Mouse (Mus musculus) inflammation-experienced regulatory T-cells, adult 6 months (primary cell): ENCODE measurements around the gene Ergic3. TPM values are rescaled to one million over a fixed set of nuclear protein-coding genes. Genes with fewer than 3 reads are reported as not detected.
A peak's percentile ranks its signal among the peaks of the same experiment; 100 is the strongest.

Source experiments
- ATAC-seq: one replicate; pipeline ENCODE4 v1.8.0; 2017
- polyA plus RNA-seq, 3 experiments: library from polyadenylated mRNA; unstranded; fragments of 100-300 nt; shearing (Covaris generic); gene quantifications; one replicate each; pipeline ENCODE4 v1.2.1; 2017

Gene Ergic3
- 100 to 1,000 TPM in 2 of 3 experiments, 10 to 100 TPM in 1; 97.9 to 172 (median 128) TPM for polyA plus RNA-seq

GRCm38 (mm10) chr2:156007888-156008532 lies at the start of gene Ergic3, which contains the start of gene 6430550D23Rik:
TSS of gene Ergic3 (plus strand) at chr2:156008045.
TSS of gene 6430550D23Rik (minus strand) at chr2:156007977.
- ATAC-seq: peak; percentile 99

GRCm38 (mm10) chr2:155959981-155960380 lies 47.9 kb upstream of the Ergic3 start:
- ATAC-seq: no peak

GRCm38 (mm10) chr2:155961862-155962261 lies 46.0 kb upstream of the Ergic3 start:
- no peak for ATAC-seq

- no peak for ATAC-seq
Observed at GRCm38 (mm10) chr2:155962991-155963390, 44.9 kb upstream of the Ergic3 start.

GRCm38 (mm10) chr2:155973348-155973747 lies 34.5 kb upstream of the Ergic3 start:
- no peak for ATAC-seq

GRCm38 (mm10) chr2:155974087-155974731 lies 33.6 kb upstream of the Ergic3 start:
- ATAC-seq: no peak

GRCm38 (mm10) chr2:155979328-155979991 lies 28.4 kb upstream of the Ergic3 start:
- peak; percentile 99 for ATAC-seq

GRCm38 (mm10) chr2:155985776-155986175 lies 22.1 kb upstream of the Ergic3 start:
- no peak for ATAC-seq

GRCm38 (mm10) chr2:155987131-155987530 lies 20.7 kb upstream of the Ergic3 start:
- ATAC-seq: no peak

GRCm38 (mm10) chr2:155989085-155989484 lies 18.8 kb upstream of the Ergic3 start:
- no peak for ATAC-seq

- ATAC-seq: no peak
Observed at GRCm38 (mm10) chr2:155991151-155991550, 16.7 kb upstream of the Ergic3 start.

GRCm38 (mm10) chr2:155991863-155992321 lies 16.0 kb upstream of the Ergic3 start:
- ATAC-seq: no peak

GRCm38 (mm10) chr2:156005393-156005792 lies 2.5 kb upstream of the Ergic3 start:
- no peak for ATAC-seq

GRCm38 (mm10) chr2:156018106-156018505 lies 10.3 kb downstream of the Ergic3 start:
- no peak for ATAC-seq

- no peak for ATAC-seq
Observed at GRCm38 (mm10) chr2:156021219-156021618, 13.4 kb downstream of the Ergic3 start.

- ATAC-seq: no peak
Observed at GRCm38 (mm10) chr2:156021765-156022164, 13.9 kb downstream of the Ergic3 start.

- ATAC-seq: no peak
Observed at GRCm38 (mm10) chr2:156025482-156025881, 17.6 kb downstream of the Ergic3 start.

- ATAC-seq: no peak
Observed at GRCm38 (mm10) chr2:156039390-156039789, 31.5 kb downstream of the Ergic3 start.

- ATAC-seq: no peak
Observed at GRCm38 (mm10) chr2:156042903-156043302, 35.1 kb downstream of the Ergic3 start.

- no peak for ATAC-seq
Observed at GRCm38 (mm10) chr2:156047929-156048328, 40.1 kb downstream of the Ergic3 start.

GRCm38 (mm10) chr2:156052816-156053215 lies 45.0 kb downstream of the Ergic3 start, which contains the start of gene Fer1l4:
TSS of gene Fer1l4 (minus strand) at chr2:156052947.
- ATAC-seq: no peak

- peak; percentile 82 for ATAC-seq
Observed at GRCm38 (mm10) chr2:156065099-156066041, 57.5 kb downstream of the Ergic3 start, which contains the start of gene Spag4. TSS of gene Spag4 (plus strand) at chr2:156065175.
